Mouse (Mus musculus): ENCODE measurements at regions not wholly inside any gene's neighbourhood (a gene's known extent, or its start where the extent isn't known, plus 50 kb on each side); places are given as distances from the start of the nearest gene placed in this dataset.

- TF ChIP-seq CTCF (IDR thresholded peaks at IDR 0.05; ENCODE audit: insufficient read depth, low read depth, low read length) (no peak), POLR2A (IDR thresholded peaks at IDR 0.05; ENCODE audit: insufficient read depth, low read depth, low read length) (no peak)
These were observed 642.2 kb downstream of the Trib2 start for GRCm38 (mm10) chr12:15174411-15175041.
